Mouse (Mus musculus): Measurements from ENCODE around the gene Hacl1. TPM values are rescaled to one million over a fixed set of nuclear protein-coding genes. Genes with fewer than 3 reads are reported as not detected.
"Not testable (repeated sequence)": the region's sequence is repeated elsewhere in the genome, so short reads cannot be mapped to it uniquely, and the experiment has no call there.

Hacl1 gene
- polyA plus RNA-seq, 2 experiments from 2014 or later: 33.3 to 37.9 TPM

GRCm38 (mm10) chr14:31630677-31631076 is 10.4 kb downstream of the Hacl1 start:
- ATAC-seq: no peak

GRCm38 (mm10) chr14:31622748-31623147 is 18.3 kb downstream of the Hacl1 start:
- ATAC-seq: no peak

GRCm38 (mm10) chr14:31620591-31621223 is 20.4 kb downstream of the Hacl1 start:
- no peak for ATAC-seq

- no peak for ATAC-seq
These were observed 23.1 kb downstream of the Hacl1 start for GRCm38 (mm10) chr14:31617997-31618396.

- ATAC-seq: no peak
These were observed 23.9 kb downstream of the Hacl1 start for GRCm38 (mm10) chr14:31617204-31617603.

- ATAC-seq: no peak
These were observed 27.4 kb downstream of the Hacl1 start for GRCm38 (mm10) chr14:31613671-31614070.

GRCm38 (mm10) chr14:31611986-31612385 is 29.1 kb downstream of the Hacl1 start:
- no peak for ATAC-seq

GRCm38 (mm10) chr14:31605514-31605913 is 35.6 kb downstream of the Hacl1 start:
- no peak for ATAC-seq

GRCm38 (mm10) chr14:31604916-31605315 is 36.2 kb downstream of the Hacl1 start:
- ATAC-seq: no peak

GRCm38 (mm10) chr14:31602616-31602979 is 38.5 kb downstream of the Hacl1 start:
- ATAC-seq: not testable (repeated sequence)

- no peak for ATAC-seq
These were observed 39.0 kb downstream of the Hacl1 start for GRCm38 (mm10) chr14:31601908-31602615.

- ATAC-seq: peak; percentile 77
These were observed 43.6 kb downstream of the Hacl1 start for GRCm38 (mm10) chr14:31597446-31597845.

GRCm38 (mm10) chr14:31596408-31596807 is 44.7 kb downstream of the Hacl1 start:
- no peak for ATAC-seq

GRCm38 (mm10) chr14:31594693-31595092 is 46.4 kb downstream of the Hacl1 start:
- no peak for ATAC-seq

- no peak for ATAC-seq
These were observed 48.0 kb downstream of the Hacl1 start for GRCm38 (mm10) chr14:31593036-31593435.

- ATAC-seq: no peak
These were observed 49.8 kb downstream of the Hacl1 start, which contains the start of gene Colq for GRCm38 (mm10) chr14:31591243-31591642. Gene Colq, minus strand, starts transcription at chr14:31591343.

- ATAC-seq: no peak
These were observed 54.6 kb downstream of the Hacl1 start for GRCm38 (mm10) chr14:31586451-31586850.

GRCm38 (mm10) chr14:31583082-31583481 is 58.0 kb downstream of the Hacl1 start:
- no peak for ATAC-seq

GRCm38 (mm10) chr14:31577966-31578735 is 62.9 kb downstream of the Hacl1 start:
- ATAC-seq: no peak

- peak; percentile 20 for ATAC-seq
These were observed 64.0 kb downstream of the Hacl1 start for GRCm38 (mm10) chr14:31576846-31577697.

- no peak for ATAC-seq
These were observed 65.2 kb downstream of the Hacl1 start for GRCm38 (mm10) chr14:31575866-31576265.

- ATAC-seq: peak; percentile 51
These were observed 66.0 kb downstream of the Hacl1 start for GRCm38 (mm10) chr14:31574903-31575665.
